Mouse (Mus musculus) bone marrow, adult 2 months (tissue): Measurements from ENCODE around the gene Ccsap.

Experiments used
- CTCF ChIP-seq: fragments of 200-500 bp; IDR thresholded peaks from 2 replicates; pipeline ENCODE4 v1.5.1; 2011; ENCODE audit warnings: low read length, control low read depth; ENCODE audit not compliant: control insufficient read depth, insufficient read depth
- POLR2A ChIP-seq: fragments of 200-500 bp; IDR thresholded peaks from 2 replicates; pipeline ENCODE4 v1.6.1; 2011; ENCODE audit warnings: low read depth, mild to moderate bottlenecking, control low read depth, low read length, borderline replicate concordance; ENCODE audit not compliant: control insufficient read depth

GRCm38 (mm10) chr8:123805718-123806373 is 54.2 kb downstream of the Ccsap start, which contains the start of gene Rab4a:
- TF ChIP-seq POLR2A (no peak), CTCF (no peak)
